Mouse (Mus musculus) lung, adult 2 months (tissue): ENCODE measurements around the gene 4930432M17Rik.

Experiments used
- CTCF ChIP-seq: fragments of 200-500 bp; IDR thresholded peaks from 2 replicates; pipeline ENCODE4 v1.5.1; 2011; ENCODE audit warnings: mild to moderate bottlenecking, low read length, control low read depth; ENCODE audit not compliant: insufficient read depth
- POLR2A ChIP-seq: fragments of 200-500 bp; IDR thresholded peaks from 2 replicates; pipeline ENCODE4 v1.6.1; 2011; ENCODE audit warnings: low read depth, mild to moderate bottlenecking, control low read depth, low read length, borderline replicate concordance; ENCODE audit errors: extremely low read depth

DNA sequence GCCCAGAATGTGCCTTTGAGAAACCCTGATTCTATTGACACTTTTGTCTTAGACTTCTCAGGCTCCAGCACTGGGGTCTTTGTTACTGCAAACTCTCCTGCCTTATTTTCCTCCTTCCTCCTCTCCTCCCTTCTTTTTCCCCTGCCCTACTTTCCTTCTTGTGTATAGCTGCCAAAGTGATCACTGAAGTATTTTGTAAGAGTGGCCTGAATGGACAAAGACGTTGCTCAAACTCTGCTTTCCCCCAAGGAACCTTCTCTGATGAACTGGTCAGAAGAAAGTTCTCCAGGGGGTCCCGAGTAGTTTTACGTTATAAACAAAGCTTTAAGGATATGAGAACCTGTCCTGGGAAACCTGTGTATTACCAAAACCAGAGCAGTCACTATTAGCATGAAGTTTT, 49.1 kb downstream of the 4930432M17Rik start:
- TF ChIP-seq CTCF (no peak), POLR2A (no peak)
